Mouse (Mus musculus) erythroblast, embryonic 14.5 days (primary cell): Measurements from ENCODE around the gene Tle6.

Experiments
- GATA1 ChIP-seq: IDR thresholded peaks from 2 replicates; pipeline ENCODE4 v1.6.1; 2012; ENCODE audit warnings: low read length, inconsistent platforms, mixed read lengths
- TAL1 ChIP-seq: IDR thresholded peaks from 3 replicates; pipeline ENCODE4 v1.6.1; 2012; ENCODE audit warnings: low read length, inconsistent platforms, mixed read lengths

- TF ChIP-seq GATA1 (no peak), TAL1 (no peak)
Observed at GRCm38 (mm10) chr10:81574081-81575056, 26.5 kb downstream of the Tle6 start, which contains the start of gene Tle2.
